Mouse (Mus musculus) CH12.LX (cell line): ENCODE measurements around the gene Dnmt3l. TPM values are rescaled to one million over a fixed set of nuclear protein-coding genes. Genes with fewer than 3 reads are reported as not detected.

Experiments
- DNase-seq: peaks from one replicate; pipeline ENCODE4 v3.0.0-alpha.2; 2013; ENCODE audit errors: extremely low read depth
- H3K27ac ChIP-seq: 2 replicates; pipeline ENCODE4 v1.5.1; 2012; ENCODE audit warnings: low read depth, mild to moderate bottlenecking, control low read depth, moderate library complexity; ENCODE audit not compliant: insufficient read depth
- H3K27me3 ChIP-seq: replicated peaks from 2 replicates; pipeline ENCODE3; 2012; ENCODE audit warnings: inconsistent platforms
- H3K36me3 ChIP-seq, 2 experiments: replicated peaks in 1 of 2; 2 replicates each; pipeline versions ENCODE3 to v1.6.1; 2012; ENCODE audit warnings: inconsistent platforms in 1 of 2, low read length in 1 of 2, mild to moderate bottlenecking in 1 of 2, mixed read lengths in 1 of 2, moderate library complexity in 1 of 2; ENCODE audit not compliant: control insufficient read depth in 1 of 2, insufficient read depth in 1 of 2
- H3K4me1 ChIP-seq, 2 experiments: 2 replicates each; pipeline ENCODE4 v1.6.1; 2012; ENCODE audit warnings: inconsistent platforms in 1 of 2, moderate library complexity in 1 of 2; ENCODE audit not compliant: insufficient read depth in 2 of 2, control insufficient read depth in 1 of 2
- H3K4me2 ChIP-seq: 2 replicates; pipeline ENCODE4 v1.6.1; 2012; ENCODE audit warnings: low read depth, mild to moderate bottlenecking, control low read depth; ENCODE audit not compliant: poor library complexity, insufficient read depth, severe bottlenecking
- H3K4me3 ChIP-seq, 3 experiments: fragments of 150-350 bp in 1 of 3; sonication (generic) in 1 of 3; replicated peaks in 1 of 3; 2 replicates each; pipeline versions ENCODE3 to v1.5.1; 2011 to 2012; ENCODE audit warnings: low read depth in 2 of 3, low read length in 2 of 3, mild to moderate bottlenecking in 2 of 3, moderate library complexity in 2 of 3, control low read depth in 1 of 3, improper control_type of control experiment in 1 of 3, inconsistent platforms in 1 of 3, mixed read lengths in 1 of 3; ENCODE audit not compliant: poor library complexity in 1 of 3
- H3K79me2 ChIP-seq: replicated peaks from 2 replicates; pipeline ENCODE4 v1.6.1; 2012; ENCODE audit warnings: mild to moderate bottlenecking, moderate library complexity; ENCODE audit not compliant: control insufficient read depth, poor library complexity, insufficient read depth, severe bottlenecking; ENCODE audit errors: extremely low read depth
- H3K9ac ChIP-seq: 2 replicates; pipeline ENCODE4 v1.6.1; 2012; ENCODE audit warnings: low read depth, mild to moderate bottlenecking, control low read depth, moderate library complexity; ENCODE audit not compliant: insufficient read depth
- H3K9me3 ChIP-seq: replicated peaks from 2 replicates; pipeline ENCODE3; 2012; ENCODE audit warnings: low read length, inconsistent platforms, mixed read lengths
- CHD2 ChIP-seq: IDR thresholded peaks from 2 replicates; pipeline ENCODE4 v1.6.1; 2011; ENCODE audit warnings: low read length, improper control_type of control experiment
- CTCF ChIP-seq, 2 experiments: IDR thresholded peaks in 1 of 2; conservative IDR thresholded peaks in 1 of 2; 2 replicates each; pipeline ENCODE4 v1.5.1; 2011 to 2012; ENCODE audit warnings: low read depth in 2 of 2, low read length in 2 of 2, improper control_type of control experiment in 1 of 2, inconsistent platforms in 1 of 2, mild to moderate bottlenecking in 1 of 2, moderate library complexity in 1 of 2
- E2F4 ChIP-seq: IDR thresholded peaks from 2 replicates; pipeline ENCODE4 v1.6.1; 2011; ENCODE audit warnings: low read depth, low read length, improper control_type of control experiment; ENCODE audit not compliant: insufficient replicate concordance
- EP300 ChIP-seq: IDR thresholded peaks from 2 replicates; pipeline ENCODE4 v1.6.1; 2011; ENCODE audit warnings: low read length, improper control_type of control experiment
- ETS1 ChIP-seq: conservative IDR thresholded peaks from 2 replicates; pipeline ENCODE4 v1.6.1; 2012; ENCODE audit warnings: low read depth, mild to moderate bottlenecking, inconsistent platforms, low read length, improper control_type of control experiment, moderate library complexity
- IRF4 ChIP-seq: IDR thresholded peaks from 2 replicates; pipeline ENCODE4 v1.6.1; 2014; ENCODE audit warnings: low read depth, mild to moderate bottlenecking, inconsistent platforms, low read length, improper control_type of control experiment
- KAT2A ChIP-seq: IDR thresholded peaks from 2 replicates; pipeline ENCODE4 v1.6.1; 2012; ENCODE audit warnings: low read length, improper control_type of control experiment, inconsistent platforms; ENCODE audit not compliant: insufficient replicate concordance
- MAX ChIP-seq: IDR thresholded peaks from 2 replicates; pipeline ENCODE4 v1.6.1; 2011; ENCODE audit warnings: low read length, improper control_type of control experiment
- MEF2A ChIP-seq: IDR thresholded peaks from 2 replicates; pipeline ENCODE4 v1.6.1; 2014; ENCODE audit warnings: low read depth, mild to moderate bottlenecking, inconsistent platforms, low read length, improper control_type of control experiment, borderline replicate concordance
- MYC ChIP-seq: IDR thresholded peaks from 2 replicates; pipeline ENCODE4 v1.6.1; 2011; ENCODE audit warnings: low read depth, mild to moderate bottlenecking, improper control_type of control experiment, low read length
- NRF1 ChIP-seq: IDR thresholded peaks from 2 replicates; pipeline ENCODE4 v1.6.1; 2014; ENCODE audit warnings: low read depth, mild to moderate bottlenecking, inconsistent platforms, low read length, improper control_type of control experiment, moderate library complexity
- PAX5 ChIP-seq: IDR thresholded peaks from 2 replicates; pipeline ENCODE4 v1.6.1; 2012; ENCODE audit warnings: low read length, inconsistent platforms, mixed read lengths
- RAD21 ChIP-seq: IDR thresholded peaks from 2 replicates; pipeline ENCODE4 v1.6.1; 2011; ENCODE audit warnings: low read depth, mild to moderate bottlenecking, low read length, improper control_type of control experiment, moderate library complexity
- RCOR1 ChIP-seq: conservative IDR thresholded peaks from 2 replicates; pipeline ENCODE4 v1.6.1; 2012; ENCODE audit warnings: low read depth, mild to moderate bottlenecking, inconsistent platforms, low read length, improper control_type of control experiment
- SIN3A ChIP-seq: IDR thresholded peaks from 2 replicates; pipeline ENCODE4 v1.6.1; 2012; ENCODE audit warnings: low read length, improper control_type of control experiment, inconsistent platforms
- UBTF ChIP-seq: IDR thresholded peaks from 2 replicates; pipeline ENCODE4 v1.6.1; 2012; ENCODE audit warnings: low read depth, mild to moderate bottlenecking, inconsistent platforms, low read length, improper control_type of control experiment, moderate library complexity
- ZNF384 ChIP-seq: IDR thresholded peaks from 2 replicates; pipeline ENCODE4 v1.6.1; 2012; ENCODE audit warnings: low read depth, low read length, improper control_type of control experiment, inconsistent platforms
- dilution Hi-C: fragments of 300-500 bp; cut with MboI; formaldehyde crosslinking; loops from 2 replicates; pipeline ENCODE4 v1.14.3; 2020; ENCODE audit warnings: low sequenced_read_pairs; ENCODE audit not compliant: extremely low pct_unique_long_range_greater_than_20kb, extremely low pct_ligation_motif_present
- in situ Hi-C: fragments of 300-500 bp; cut with MboI; formaldehyde crosslinking; loops from 3 replicates; pipeline ENCODE4 v1.14.3; 2019; ENCODE audit warnings: low sequenced_read_pairs, low pct_ligation_motif_present, low pct_unique_long_range_greater_than_20kb, mixed read lengths
- polyA plus RNA-seq: library from polyadenylated mRNA; unstranded; fragments of >175 nt; gene quantifications from 2 replicates; pipeline ENCODE4 v1.2.1, GENCODE M21; 2012; ENCODE audit warnings: low read depth; ENCODE audit not compliant: insufficient read length
- total RNA-seq, 2 experiments: library from RNA; depleted of rRNA; stranded (reverse); fragments of 300-350 nt in 1 of 2; fragments of >200 nt in 1 of 2; gene quantifications; 2 replicates each; pipeline ENCODE4 v1.2.3; 2012 to 2014

Dnmt3l gene
- total RNA-seq (2012; rRNA removed) (0.21 TPM in 1 of 2 replicates, not detected in the other), total RNA-seq (2014; rRNA removed) (0.23 TPM in 1 of 2 replicates, not detected in the other), polyA plus RNA-seq (not detected in 2 replicates)

GRCm38 (mm10) chr10:78041647-78042046, at the start of gene Dnmt3l:
Gene Dnmt3l, plus strand, starts transcription at chr10:78041947.
- in situ Hi-C loops = loop anchor here (25.0 kb wide), 1 partner anchor 346 kb away; no protein-coding TSS in a partner anchor
- no peak within 1 kb of the TSS for H3K9ac ChIP-seq
- no peak for TF ChIP-seq E2F4
- TF ChIP-seq RCOR1 = no peak
- TF ChIP-seq ETS1 = no peak
- no peak for TF ChIP-seq MEF2A
- dilution Hi-C loops = no loop called here
- H3K4me1 ChIP-seq = peaks cover 11 to 42% of the 10 kb centered on the region in 2 experiments
- H3K27me3 ChIP-seq = peaks cover 35% of the 10 kb centered on the region
- H3K79me2 ChIP-seq = no peaks in the 10 kb centered on the region
- no peaks in the 10 kb centered on the region for H3K9me3 ChIP-seq
- no peak within 1 kb of the TSS for H3K27ac ChIP-seq
- no peak within 1 kb of the TSS for H3K4me3 ChIP-seq
- H3K36me3 ChIP-seq = no peaks in the 10 kb centered on the region
- H3K4me2 ChIP-seq = no peak within 1 kb of the TSS
- DNase-seq = no peak

- Histone ChIP-seq H3K79me2 (no peaks in the 10 kb centered on the region), H3K27me3 (no peaks in the 10 kb centered on the region), H3K9me3 (no peaks in the 10 kb centered on the region), H3K4me2 (no peak overlapping the region), H3K9ac (no peak overlapping the region)
- dilution Hi-C loops = no loop called here
- no peak for TF ChIP-seq EP300
- no peak for TF ChIP-seq CHD2
- TF ChIP-seq MYC = no peak
- TF ChIP-seq PAX5 = no peak
- TF ChIP-seq CTCF (conservative IDR thresholded peaks at IDR 0.05 in 1 of 2, IDR thresholded peaks at IDR 0.05 in 1 of 2; ENCODE audit: low read depth in 2 of 2, low read length in 2 of 2) = no peak
- no peak for TF ChIP-seq SIN3A
- no peak for TF ChIP-seq MEF2A
- no peak for TF ChIP-seq IRF4
- no peak for TF ChIP-seq MAX
- TF ChIP-seq, all 38 proteins: peak for 0
- Histone ChIP-seq H3K36me3 (peaks cover 78 to 96% of the 10 kb centered on the region in 2 experiments), H3K4me1 (no peaks in the 10 kb centered on the region), H3K27ac (no peak overlapping the region), H3K4me3 (no peak overlapping the region)
- in situ Hi-C loops = no loop called here
- DNase-seq = no peak
Measured at GRCm38 (mm10) chr10:77995639-77996038, 46.1 kb upstream of the Dnmt3l start.

- peaks cover 64 to 95% of the 10 kb centered on the region in 2 experiments for H3K36me3 ChIP-seq
- H3K27me3 ChIP-seq = no peaks in the 10 kb centered on the region
- H3K4me1 ChIP-seq = no peaks in the 10 kb centered on the region
- no peaks in the 10 kb centered on the region for H3K79me2 ChIP-seq
- dilution Hi-C loops = no loop called here
- no peak for DNase-seq
- H3K4me2 ChIP-seq = no peak overlapping the region
- no peak overlapping the region for H3K27ac ChIP-seq
- in situ Hi-C loops = no loop called here
- H3K9ac ChIP-seq = no peak overlapping the region
- TF ChIP-seq KAT2A (no peak), RAD21 (no peak), UBTF (no peak), ZNF384 (no peak), NRF1 (no peak)
- H3K9me3 ChIP-seq = no peaks in the 10 kb centered on the region
- H3K4me3 ChIP-seq = no peak overlapping the region
Measured at GRCm38 (mm10) chr10:78000200-78000599, 41.5 kb upstream of the Dnmt3l start.
